Mouse (Mus musculus) spleen, embryonic (tissue): ENCODE data around the gene Cacna1a.

Experiments
- CTCF ChIA-PET: fragments of 350-600 bp; sonication (Branson Sonifier 250); formaldehyde crosslinking; loops from one replicate; lab custom pipeline; 2022; lab: Charles Lee

Gene Cacna1a

GRCm38 (mm10) chr8:84539376-84539775, 151.1 kb downstream of the Cacna1a start:
- CTCF ChIA-PET, result no interaction called here

- CTCF ChIA-PET, result no interaction called here
Measured at GRCm38 (mm10) chr8:84542481-84542880, 154.2 kb downstream of the Cacna1a start.

GRCm38 (mm10) chr8:84545522-84545921, 157.3 kb downstream of the Cacna1a start:
- CTCF ChIA-PET, result no interaction called here

GRCm38 (mm10) chr8:84552457-84552856, 164.2 kb downstream of the Cacna1a start:
- CTCF ChIA-PET, result no interaction called here

- CTCF ChIA-PET, result no interaction called here
Measured at GRCm38 (mm10) chr8:84553106-84553505, 164.9 kb downstream of the Cacna1a start.

GRCm38 (mm10) chr8:84553617-84554016, 165.4 kb downstream of the Cacna1a start:
- CTCF ChIA-PET, result no interaction called here

- CTCF ChIA-PET, result no interaction called here
Measured at GRCm38 (mm10) chr8:84554301-84555027, 166.2 kb downstream of the Cacna1a start.

GRCm38 (mm10) chr8:84555269-84555668, 167.0 kb downstream of the Cacna1a start:
- CTCF ChIA-PET, result no interaction called here

GRCm38 (mm10) chr8:84557936-84558335, 169.7 kb downstream of the Cacna1a start:
- CTCF ChIA-PET, result no interaction called here

GRCm38 (mm10) chr8:84559121-84559604, 170.9 kb downstream of the Cacna1a start:
- CTCF ChIA-PET, result no interaction called here

GRCm38 (mm10) chr8:84561698-84562097, 173.5 kb downstream of the Cacna1a start:
- CTCF ChIA-PET, result no interaction called here

- CTCF ChIA-PET, result no interaction called here
Measured at GRCm38 (mm10) chr8:84564042-84564441, 175.8 kb downstream of the Cacna1a start.

- CTCF ChIA-PET, result no interaction called here
Measured at GRCm38 (mm10) chr8:84565577-84566360, 177.5 kb downstream of the Cacna1a start.

- CTCF ChIA-PET, result no interaction called here
Measured at GRCm38 (mm10) chr8:84566816-84567413, 178.7 kb downstream of the Cacna1a start.

GRCm38 (mm10) chr8:84567541-84567940, 179.3 kb downstream of the Cacna1a start:
- CTCF ChIA-PET, result interaction anchor here (0.5 kb wide), 1 partner anchor 241 kb away, joined by 4 read pairs; no protein-coding TSS in a partner anchor

- CTCF ChIA-PET, result no interaction called here
Measured at GRCm38 (mm10) chr8:84568737-84569136, 180.5 kb downstream of the Cacna1a start.

- CTCF ChIA-PET, result no interaction called here
Measured at GRCm38 (mm10) chr8:84569921-84570673, 181.9 kb downstream of the Cacna1a start.

- CTCF ChIA-PET, result no interaction called here
Measured at GRCm38 (mm10) chr8:84577432-84577831, 189.2 kb downstream of the Cacna1a start.

GRCm38 (mm10) chr8:84579595-84579994, 191.4 kb downstream of the Cacna1a start:
- CTCF ChIA-PET, result no interaction called here

- CTCF ChIA-PET, result no interaction called here
Measured at GRCm38 (mm10) chr8:84585311-84585710, 197.1 kb downstream of the Cacna1a start.

- CTCF ChIA-PET, result no interaction called here
Measured at GRCm38 (mm10) chr8:84586221-84586620, 198.0 kb downstream of the Cacna1a start.

- CTCF ChIA-PET, result no interaction called here
Measured at GRCm38 (mm10) chr8:84588498-84588897, 200.3 kb downstream of the Cacna1a start.
